Mouse (Mus musculus) c-Kit-negative CD71-positive TER-119-positive erythroid progenitor cells, embryonic 14.5 days (primary cell): ENCODE measurements around the gene H2al2a.
"Not testable (repeated sequence)": the region's sequence is repeated elsewhere in the genome, so short reads cannot be mapped to it uniquely, and the experiment has no call there.

ENCODE experiments used
- DNase-seq: peaks from one replicate; pipeline ENCODE4 v3.0.0-alpha.2; 2013; ENCODE audit warnings: low read depth, low spot score

H2al2a gene

DNA sequence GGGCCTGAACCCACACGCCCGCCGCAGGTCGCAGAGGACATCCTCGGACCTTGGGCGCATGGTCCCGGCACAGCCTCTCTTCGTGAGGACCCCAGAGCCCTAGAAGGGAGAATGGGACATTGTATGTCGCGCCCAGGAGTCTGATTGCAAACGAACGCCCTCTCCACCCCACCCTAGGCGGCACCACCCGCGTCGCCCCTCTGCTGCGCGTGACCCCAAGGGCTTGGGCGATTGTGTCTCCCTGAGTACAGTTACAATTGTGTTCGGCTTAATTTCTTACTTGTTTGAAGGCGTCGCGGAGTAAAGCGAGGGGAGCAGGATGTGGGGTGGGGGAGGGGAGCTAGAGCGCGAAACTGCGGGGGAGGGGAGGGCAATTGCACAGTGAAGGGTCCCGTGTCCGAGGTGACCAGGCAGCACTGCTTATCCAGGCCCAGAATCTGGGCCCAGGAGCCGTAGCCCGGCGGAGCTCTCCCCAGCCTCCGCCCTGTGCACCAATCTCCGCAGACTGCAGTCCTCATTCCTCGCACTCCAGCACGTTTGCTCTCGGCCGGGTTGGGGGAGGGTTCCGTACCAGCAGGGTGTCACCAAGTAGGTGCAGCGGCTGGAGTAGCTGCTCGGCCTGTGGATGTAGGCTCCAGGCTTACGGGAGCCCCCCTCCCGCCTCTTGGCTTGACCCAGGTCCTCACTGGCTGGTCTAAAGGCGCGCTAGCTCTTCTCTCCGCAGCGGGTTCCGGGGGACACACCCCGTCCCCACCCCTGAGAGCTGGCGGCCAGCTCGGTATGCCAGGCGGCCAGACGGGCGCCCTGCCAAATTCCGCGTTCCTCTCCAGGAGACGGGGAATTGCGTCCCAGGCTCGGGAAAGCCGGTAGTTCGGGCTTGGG, 31.6 kb upstream of the H2al2a start:
- no peak for DNase-seq

DNA sequence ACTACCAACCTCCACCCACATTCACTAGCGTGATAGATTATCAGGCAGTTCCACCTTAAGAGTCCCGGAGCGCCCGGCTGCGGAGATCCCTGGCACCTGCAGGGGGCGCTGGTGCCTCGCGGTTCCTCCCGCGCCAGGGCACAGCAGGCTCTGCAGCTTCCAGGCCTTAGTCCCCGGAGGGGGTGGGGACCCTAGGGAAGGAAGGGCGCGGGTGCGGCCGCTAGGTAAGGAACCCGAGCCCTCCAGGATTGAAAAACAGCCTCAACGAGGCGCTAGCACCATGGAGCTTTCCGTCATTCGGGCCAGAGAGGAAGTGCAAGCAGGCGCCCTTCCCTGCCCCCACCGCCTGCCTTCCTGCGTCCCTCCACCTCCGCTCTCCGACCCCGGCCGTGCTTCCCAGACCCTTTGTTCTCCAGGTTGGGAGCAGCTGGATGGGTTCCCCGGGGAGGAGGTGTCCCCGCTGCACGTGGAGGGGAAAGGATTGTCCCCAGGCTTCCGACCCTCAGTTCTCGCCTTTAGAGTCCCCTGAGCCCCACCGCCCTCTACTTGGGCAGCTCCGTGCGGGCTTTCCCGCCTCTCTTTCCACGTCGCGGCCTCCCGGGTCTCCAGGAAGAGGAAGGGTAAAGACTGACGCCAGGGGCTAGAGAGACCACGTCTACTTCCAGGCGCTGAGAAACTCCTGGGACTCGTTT, 30.8 kb upstream of the H2al2a start:
- DNase-seq, result peak; percentile 70

DNA sequence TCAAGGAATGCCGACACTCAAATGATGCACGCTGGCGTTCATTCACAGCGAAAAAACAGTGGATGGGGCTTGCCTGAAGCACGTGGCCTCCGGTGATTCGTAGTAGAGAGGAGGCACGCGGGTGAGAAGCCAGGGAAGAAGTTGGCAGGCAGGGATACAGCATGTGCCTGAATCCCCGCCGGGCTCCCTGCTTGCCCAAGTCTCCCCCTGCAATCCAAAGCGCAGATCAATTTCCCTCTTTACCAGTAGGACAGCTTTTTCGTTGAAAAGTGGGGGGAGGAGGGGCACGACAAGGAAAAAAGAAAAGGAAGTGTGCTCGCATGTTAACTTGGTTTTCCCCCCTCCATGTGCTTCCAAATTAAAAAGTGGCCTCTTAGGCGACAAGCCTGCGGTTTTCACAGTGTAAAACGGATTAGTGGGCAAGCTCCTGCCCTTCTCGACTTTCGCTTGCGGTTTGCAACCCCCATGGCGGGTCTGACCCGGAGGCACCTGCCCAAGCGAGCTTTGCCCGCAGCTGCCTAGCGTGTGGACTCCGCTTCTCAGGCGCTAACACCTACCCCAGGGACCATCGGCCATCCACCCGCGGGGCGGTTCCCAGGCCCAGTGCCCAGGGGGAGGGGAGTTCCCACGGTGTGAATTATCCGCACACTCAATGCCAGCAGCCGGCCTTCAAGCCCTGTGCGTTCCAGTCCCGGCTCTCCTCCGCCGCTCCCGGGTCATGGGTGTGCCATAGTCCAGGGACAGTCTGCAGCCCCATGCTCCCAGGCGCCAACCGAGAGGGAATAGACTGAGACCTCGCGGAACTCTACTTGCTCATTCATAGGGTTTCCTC, 29.6 kb upstream of the H2al2a start:
- DNase-seq, result no peak

DNA sequence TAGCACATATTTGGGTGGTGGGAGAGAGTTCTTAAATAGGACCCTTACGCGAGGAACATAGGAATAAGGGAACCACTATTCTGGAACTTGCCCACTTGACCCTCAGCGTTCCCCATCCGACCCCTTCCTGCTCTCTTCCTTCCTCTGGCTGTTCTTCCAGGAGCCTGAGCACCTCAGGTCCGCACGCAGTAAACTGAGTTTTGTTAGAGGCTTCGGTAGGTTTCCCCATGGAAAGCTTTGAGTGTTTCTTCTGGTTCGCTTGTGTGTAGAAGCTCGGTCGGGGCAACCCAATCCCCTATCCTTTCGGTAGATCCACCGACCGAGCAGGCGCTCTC, 29.0 kb upstream of the H2al2a start:
- DNase-seq, result no peak

DNA sequence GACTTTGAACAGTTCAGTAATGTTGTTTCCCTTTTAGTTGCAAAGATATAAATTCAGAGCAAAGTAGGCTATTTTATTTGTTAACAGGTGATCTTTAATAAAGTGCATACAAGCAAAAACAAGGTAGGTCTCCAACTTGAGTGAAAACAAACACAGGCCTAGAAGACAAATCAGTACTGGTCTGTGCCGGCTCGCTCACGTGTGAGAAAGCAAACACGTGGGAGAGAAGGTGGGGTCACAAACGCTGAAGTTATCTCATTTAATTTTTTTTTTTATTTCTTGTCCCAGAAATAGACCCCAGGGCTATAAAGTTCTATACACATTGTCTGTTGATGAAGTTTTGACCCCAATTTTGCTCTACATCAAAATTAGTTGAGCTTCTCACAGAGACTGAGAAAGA, 28.4 kb upstream of the H2al2a start:
- no peak for DNase-seq

DNA sequence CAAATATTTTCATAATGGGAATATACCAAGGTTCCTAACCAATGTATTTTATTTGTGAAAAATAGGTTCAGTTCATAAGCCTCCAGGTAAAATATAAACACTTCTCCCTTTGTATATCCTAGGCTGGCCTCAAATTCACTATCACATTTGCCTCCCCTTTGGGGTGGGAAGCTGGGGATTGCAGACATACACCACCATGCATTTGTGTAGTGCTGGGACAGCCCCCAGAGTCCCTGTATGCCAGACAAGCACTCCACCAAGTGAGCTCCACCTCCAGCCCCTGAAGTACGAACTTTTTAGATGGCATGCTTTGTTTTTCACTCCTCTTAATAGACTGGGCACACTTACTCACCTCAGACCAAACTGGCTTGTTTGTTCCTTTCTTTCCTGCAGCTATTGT, 26.1 kb upstream of the H2al2a start:
- DNase-seq, result no peak

DNA sequence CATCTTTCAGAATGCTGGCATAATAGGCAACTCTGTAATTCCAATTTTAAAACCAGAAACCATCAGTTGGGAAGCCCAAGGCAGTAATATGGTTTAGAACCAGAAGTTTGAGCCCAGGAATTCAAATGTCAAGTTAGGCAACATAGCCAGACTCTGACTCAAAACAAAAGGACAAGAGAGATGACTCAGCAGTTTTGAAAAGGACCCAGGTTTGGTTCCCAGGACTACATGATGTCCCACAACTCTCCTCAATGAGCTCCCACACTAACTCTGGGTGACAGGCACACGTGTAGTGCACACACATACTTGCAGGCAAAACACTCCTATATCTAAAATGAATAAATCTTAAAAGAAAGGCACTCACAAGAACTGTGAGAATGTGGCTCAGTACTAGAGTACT, 22.4 kb upstream of the H2al2a start:
- DNase-seq, result no peak

DNA sequence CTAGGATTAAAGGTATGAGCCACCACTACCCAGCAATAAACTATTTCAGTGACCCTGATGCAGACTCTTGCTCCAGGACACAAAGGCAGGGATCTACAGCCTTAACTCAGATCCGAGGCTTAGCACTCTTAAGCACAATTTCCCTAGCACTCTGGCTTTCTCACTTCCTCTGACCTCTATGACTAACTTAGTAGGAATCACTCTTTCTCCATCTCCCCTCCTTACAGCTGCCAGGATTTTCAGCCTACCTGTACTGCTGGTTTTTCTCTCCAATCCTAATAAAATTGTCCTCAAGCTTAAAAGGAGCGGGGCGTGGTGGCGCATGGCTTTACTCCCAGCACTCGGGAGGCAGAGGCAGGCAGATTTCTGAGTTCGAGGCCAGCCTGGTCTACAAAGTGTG, 20.6 kb upstream of the H2al2a start:
- DNase-seq, result no peak

DNA sequence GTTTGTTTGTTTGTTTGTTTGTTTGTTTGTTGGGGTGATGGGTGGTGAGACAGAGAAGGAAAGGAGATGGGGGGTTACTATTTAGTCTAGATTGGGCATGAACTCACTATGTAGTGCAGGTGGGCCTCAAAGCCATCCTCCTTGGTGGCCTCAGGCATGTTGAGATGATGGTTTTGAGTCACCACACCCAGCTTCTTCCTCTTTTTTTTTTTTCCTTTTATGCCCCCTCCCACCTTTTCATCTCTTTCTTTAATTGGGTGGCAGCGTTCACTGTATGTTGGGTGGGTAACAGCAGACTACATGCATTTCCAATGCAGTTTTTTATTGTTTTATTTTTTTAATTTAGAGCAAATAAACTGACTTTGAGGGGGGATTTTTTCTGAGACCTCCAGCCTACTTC, 19.9 kb upstream of the H2al2a start:
- DNase-seq, result no peak

DNA sequence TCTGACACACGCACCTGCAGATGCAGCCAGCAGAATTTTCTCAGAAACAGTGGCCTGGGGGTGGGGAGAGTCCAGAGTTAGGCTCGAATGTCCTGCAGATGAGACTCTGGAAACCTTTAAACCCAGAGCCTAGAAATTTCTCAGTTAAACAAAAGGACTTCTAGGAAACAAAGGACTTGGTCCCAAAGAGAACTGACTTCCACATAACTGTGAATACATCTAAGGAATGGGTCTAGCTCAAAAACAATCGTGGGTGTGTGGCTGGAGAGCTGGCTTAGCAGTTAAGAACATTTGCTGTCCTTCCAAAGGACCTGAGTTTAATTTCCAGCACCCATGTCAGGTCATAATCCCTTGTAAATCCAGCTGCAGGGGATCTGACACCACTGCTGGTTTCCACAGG, 18.8 kb upstream of the H2al2a start:
- DNase-seq, result no peak

DNA sequence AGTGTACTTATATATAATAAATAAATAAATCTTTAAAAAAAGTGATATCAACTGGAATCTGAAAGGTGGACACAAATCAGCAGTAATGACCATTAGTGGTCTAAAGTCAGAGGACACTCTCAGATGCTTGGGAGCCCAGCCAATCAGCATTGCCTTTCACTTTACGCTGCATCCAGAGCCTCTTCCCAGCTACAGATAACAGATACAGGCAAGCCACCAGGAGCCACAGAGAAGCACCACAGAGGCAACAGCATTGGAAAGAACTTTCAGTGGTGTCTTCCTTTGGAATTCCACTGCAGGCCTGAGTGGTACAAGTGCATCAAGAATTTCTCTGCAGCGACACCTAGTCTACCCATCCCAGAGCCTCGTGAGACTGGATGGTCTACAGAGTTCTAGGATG, 16.1 kb upstream of the H2al2a start:
- no peak for DNase-seq

DNA sequence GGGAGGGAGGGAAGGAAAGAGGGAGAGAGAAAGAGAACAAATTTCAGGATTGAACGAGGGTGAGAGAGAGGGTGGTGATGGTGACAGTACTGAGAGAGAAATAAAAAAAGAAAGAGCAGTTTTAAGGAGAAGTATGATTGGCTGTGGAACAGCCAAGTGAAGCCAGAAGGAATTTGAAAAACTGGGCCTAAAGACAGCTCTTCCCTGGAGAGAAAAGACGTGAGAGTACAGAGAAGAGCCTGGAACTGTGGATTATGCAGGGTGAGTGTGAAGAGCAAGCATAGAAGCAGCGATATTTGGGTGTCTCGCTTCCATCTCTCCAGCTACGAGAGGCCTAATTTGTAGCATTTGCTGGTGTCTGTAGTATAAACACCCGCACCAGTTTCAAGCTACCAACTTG, 14.5 kb upstream of the H2al2a start:
- no peak for DNase-seq

DNA sequence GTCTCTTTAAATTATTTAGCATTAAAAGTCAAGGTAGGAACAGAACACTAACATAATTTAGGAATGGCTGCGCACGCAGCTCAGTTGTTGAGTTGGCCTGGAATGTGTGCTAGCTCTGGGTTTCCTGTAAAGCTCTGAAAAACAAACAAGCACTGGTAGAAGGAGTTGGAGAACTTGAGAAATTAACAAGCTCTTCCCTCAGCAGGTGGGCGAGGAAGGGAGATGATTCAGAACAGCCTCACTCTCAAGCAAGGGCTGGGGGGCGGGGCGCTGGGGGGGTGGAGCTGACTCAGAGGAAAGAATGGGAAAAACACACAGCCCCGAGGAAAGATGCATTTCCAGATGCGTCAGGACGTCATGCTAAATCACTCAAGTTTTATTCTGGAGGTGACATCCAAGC, 8.4 kb upstream of the H2al2a start:
- DNase-seq, result no peak

DNA sequence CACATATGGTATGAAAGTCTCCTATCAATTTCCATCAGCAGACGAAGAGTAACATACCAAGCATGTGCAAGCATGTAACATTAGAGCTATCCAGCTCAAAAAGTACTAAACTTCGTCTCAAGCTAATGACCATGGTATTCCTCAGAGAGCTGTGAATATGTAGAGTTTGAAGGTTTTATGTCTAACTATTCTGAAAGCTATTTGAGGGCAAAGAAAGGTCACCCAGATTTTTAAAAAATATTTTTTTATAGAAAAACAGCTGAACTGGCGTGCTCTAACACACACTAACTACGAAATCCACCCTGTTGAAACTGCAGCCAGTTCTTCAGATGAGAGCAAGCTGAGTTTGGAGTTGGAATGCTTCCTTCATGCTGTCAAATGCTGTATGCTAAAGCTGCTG, 7.5 kb upstream of the H2al2a start:
- no peak for DNase-seq

DNA sequence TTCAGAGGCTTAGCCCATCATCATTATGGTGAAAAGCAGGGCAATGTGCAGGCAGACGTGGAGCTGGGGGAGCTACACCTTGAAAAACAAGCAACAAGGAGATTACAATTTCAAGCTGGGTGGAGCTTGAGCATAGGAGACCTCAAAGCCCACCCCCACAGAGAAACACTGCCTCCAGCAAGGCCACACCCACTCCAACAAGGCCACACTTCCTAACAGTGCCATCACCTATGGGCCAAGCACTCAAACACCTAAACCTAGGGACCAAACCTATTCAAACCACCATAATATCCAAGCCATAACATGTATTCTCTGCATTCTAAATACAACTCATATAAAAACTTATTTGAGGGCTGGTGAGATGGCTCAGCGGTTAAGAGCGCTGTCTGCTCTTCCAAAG, 5.5 kb upstream of the H2al2a start:
- no peak for DNase-seq

DNA sequence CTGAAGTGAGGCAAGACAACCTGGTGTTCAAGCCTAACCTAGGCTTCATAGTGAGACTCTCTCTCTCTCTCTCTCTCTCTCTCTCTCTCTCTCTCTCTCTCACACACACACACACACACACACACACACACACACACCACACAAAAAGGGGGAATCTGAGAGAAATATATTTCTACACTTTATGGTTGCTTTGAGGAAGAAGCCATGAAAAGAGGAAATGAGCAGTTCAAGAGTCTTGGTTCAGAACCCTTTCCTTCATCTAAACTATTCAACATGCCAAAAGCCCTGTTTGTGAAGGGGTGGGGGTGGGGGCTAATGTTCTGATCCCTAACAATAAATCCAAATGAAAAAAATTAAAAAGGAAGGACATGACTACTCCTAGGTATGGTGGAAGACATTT, 7.2 kb downstream of the H2al2a start:
- DNase-seq, result no peak

DNA sequence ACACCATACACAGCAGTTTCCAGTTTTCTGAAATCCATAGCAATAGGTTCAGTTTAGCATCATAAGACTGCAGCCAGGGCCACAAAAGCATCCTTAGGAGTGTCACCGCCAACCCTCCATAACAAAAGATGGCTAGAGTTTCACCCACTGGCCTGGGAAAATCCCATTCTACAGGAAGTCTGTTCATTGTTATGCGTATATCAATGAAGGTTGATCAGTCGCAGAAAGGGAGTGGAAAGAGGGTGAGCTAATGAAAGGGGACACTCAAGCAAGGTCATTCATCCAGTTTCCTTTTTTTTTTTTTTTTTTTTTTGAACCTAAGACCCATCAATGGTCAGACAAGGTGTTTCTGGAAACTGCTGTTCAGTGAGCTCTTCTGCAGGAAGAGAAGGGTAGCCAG, 7.6 kb downstream of the H2al2a start:
- DNase-seq, result no peak

DNA sequence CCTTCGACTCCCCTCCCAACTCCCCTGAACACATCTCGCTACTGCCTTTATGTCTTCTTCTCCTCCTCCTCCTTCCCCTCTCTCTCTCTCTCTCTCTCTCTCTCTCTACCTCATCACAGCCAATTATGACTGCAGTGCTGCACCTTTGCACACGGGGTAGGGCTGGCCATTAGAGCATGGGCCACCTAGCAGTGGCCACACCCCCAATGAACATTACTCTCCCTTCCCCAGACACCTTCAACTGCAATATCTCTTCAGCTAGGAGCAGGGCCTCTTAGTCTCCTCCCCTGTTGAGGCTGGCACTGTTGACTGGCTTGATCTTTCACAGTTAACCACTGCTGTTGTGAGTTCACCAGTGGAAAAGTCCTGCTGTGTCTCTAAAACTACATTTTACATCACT, 10.1 kb downstream of the H2al2a start:
- DNase-seq, result no peak

DNA sequence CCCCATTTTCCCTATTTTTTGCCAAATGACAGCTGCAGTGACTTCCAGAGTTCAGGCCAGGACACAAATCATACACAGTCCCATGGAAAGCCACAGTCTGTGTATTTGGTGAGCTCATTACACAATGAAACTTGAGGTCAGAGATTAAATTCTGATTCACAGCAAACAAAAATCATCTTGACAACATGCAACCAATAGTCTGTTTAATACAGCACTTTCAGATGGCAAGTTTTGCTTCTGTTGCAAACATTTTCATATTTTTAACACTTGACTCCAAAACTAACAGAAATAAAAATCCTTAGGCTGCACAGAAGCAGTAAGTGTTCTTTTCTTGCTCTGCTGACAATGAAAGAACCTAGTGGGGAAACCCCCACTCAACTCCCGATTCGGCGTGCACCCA, 12.0 kb downstream of the H2al2a start:
- no peak for DNase-seq

DNA sequence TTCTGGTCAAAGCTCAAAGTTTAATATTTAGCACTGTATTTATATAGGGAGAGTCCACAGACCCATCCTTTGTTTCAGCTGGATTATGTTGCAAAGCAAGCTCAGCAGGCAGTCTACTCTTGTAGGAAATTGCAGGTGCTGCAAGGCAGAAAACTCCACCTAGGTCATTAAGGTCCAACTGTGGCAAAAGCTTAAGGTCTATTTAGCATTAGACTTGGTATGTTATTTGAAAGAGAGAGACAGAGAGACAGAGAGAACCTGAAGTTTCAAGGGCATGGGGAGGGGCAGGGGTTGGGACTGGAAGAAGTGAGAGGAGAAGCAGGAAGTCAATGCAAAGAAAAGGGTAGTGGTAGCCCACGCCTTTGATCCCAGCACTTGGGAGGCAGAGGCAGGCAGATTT, 14.0 kb downstream of the H2al2a start:
- DNase-seq, result no peak

DNA sequence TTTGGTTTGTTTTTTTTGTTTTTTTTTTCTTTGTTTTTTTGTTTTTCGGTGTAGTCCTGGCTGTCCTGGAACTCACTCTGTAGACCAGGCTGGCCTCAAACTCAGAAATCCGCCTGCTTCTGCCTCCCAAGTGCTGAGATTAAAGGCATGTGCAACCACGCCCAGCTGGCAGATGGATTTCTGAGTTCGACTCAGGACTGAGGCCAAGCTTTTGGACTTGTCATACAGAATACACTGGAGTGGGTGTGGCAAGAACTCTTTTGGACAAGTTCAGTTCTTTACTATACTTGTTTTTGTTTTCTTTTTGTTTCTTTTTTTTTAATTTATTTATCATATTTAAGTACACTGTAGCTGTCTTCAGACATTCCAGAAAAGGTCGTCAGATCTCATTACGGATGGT, 18.1 kb downstream of the H2al2a start:
- no peak for DNase-seq

DNA sequence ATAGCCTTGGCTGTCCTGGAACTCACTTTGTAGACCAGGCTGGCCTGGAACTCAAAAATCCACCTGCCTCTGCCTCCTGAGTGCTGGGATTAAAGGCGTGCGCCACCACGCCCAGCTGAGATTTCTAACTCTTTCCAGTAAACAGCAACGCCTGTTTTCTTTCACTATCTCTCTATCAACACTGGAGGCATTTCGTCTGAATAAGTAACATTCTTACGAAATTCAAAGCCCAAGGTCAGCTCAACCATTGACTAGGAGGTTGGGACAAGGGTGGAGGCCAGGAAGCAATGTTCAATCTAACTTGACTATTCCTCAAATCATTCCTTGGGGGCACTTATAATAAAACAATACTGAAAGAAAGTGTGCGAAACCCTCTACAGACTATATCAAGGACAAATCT, 18.5 kb downstream of the H2al2a start:
- DNase-seq, result not testable (repeated sequence)

DNA sequence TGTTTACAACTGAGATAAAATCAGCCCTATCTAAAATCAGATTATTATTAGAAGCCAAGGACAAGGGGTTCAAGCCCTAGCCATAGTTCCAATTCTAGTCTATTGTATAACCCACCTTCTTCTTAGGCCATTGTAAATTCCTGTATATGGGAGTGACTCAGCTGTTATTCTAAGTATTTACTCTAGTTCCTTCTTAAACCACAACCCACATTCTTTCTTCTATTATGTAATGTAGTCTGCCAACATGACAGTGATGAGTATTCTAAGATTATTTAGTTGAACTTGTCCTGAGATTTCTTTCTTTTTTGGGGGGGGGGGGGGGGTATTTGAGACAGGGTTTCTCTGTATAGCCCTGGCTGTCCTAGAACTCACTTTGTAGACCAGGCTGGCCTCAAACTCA, 19.1 kb downstream of the H2al2a start:
- DNase-seq, result not testable (repeated sequence)
